Mouse (Mus musculus) heart, embryonic 14.5 days (tissue): ENCODE data around the gene Nrm. TPM values are rescaled to one million over a fixed set of nuclear protein-coding genes. Genes with fewer than 3 reads are reported as not detected.
"Not testable (repeated sequence)": the region's sequence is repeated elsewhere in the genome, so short reads cannot be mapped to it uniquely, and the experiment has no call there.

Source experiments
- ATAC-seq: fragments of 200-750 bp; cut with Nextera tagmentation; 2 replicates; pipeline ENCODE4 v1.8.0; 2017; ENCODE audit warnings: low read depth, moderate TSS enrichment; ENCODE audit not compliant: insufficient number of reproducible peaks, insufficient read depth, low FRiP score
- H3K27ac ChIP-seq, 2 experiments: fragments of 200-500 bp in 1 of 2; fragments of 300-500 bp in 1 of 2; sonication (generic) in 1 of 2; replicated peaks in 1 of 2; 2 replicates each; pipeline ENCODE4 v1.5.1; 2012 to 2014; ENCODE audit warnings: low read depth in 2 of 2, low read length in 2 of 2, control low read depth in 1 of 2, mild to moderate bottlenecking in 1 of 2, mixed read lengths in 1 of 2; ENCODE audit not compliant: control insufficient read depth in 1 of 2, insufficient read depth in 1 of 2
- H3K27me3 ChIP-seq: fragments of 300-500 bp; sonication (generic); 2 replicates; pipeline ENCODE4 v1.6.1; 2014; ENCODE audit warnings: mild to moderate bottlenecking, low read length, control low read depth; ENCODE audit not compliant: control insufficient read depth, insufficient read depth
- H3K36me3 ChIP-seq: fragments of 300-500 bp; sonication (generic); 2 replicates; pipeline ENCODE4 v1.6.1; 2014; ENCODE audit warnings: mild to moderate bottlenecking, control low read depth, low read length, mixed read lengths; ENCODE audit not compliant: control insufficient read depth, insufficient read depth
- H3K4me1 ChIP-seq, 2 experiments: fragments of 200-500 bp in 1 of 2; fragments of 300-500 bp in 1 of 2; sonication (generic) in 1 of 2; 2 replicates each; pipeline ENCODE4 v1.6.1; 2012 to 2014; ENCODE audit warnings: low read length in 2 of 2, control low read depth in 1 of 2, mixed read lengths in 1 of 2; ENCODE audit not compliant: control insufficient read depth in 2 of 2, insufficient read depth in 2 of 2
- H3K4me2 ChIP-seq: fragments of 300-500 bp; sonication (generic); 2 replicates; pipeline ENCODE4 v1.6.1; 2014; ENCODE audit warnings: mild to moderate bottlenecking, low read length
- H3K4me3 ChIP-seq, 2 experiments: fragments of 200-500 bp in 1 of 2; fragments of 300-500 bp in 1 of 2; sonication (generic) in 1 of 2; 2 replicates each; pipeline ENCODE4 v1.5.1; 2012 to 2014; ENCODE audit warnings: low read length in 2 of 2, mild to moderate bottlenecking in 2 of 2, control low read depth in 1 of 2, low read depth in 1 of 2, moderate library complexity in 1 of 2; ENCODE audit not compliant: control insufficient read depth in 1 of 2, insufficient read depth in 1 of 2
- H3K9ac ChIP-seq: fragments of 300-500 bp; sonication (generic); 2 replicates; pipeline ENCODE4 v1.6.1; 2014; ENCODE audit warnings: mild to moderate bottlenecking, low read length
- H3K9me3 ChIP-seq: fragments of 300-500 bp; sonication (generic); 2 replicates; pipeline ENCODE4 v1.6.1; 2016; ENCODE audit warnings: low read length, control low read depth; ENCODE audit not compliant: control insufficient read depth
- WGBS: fragments of 180-500 bp; shearing (Covaris S2); extraction: QIAGEN DNeasy Blood & Tissue Kit; methylation state at CpG from one replicate; pipeline ENCODE4 v1.1.7; 2014; 5-methylcytosine and 5-hydroxymethylcytosine counted together
- polyA plus RNA-seq: library from polyadenylated mRNA; unstranded; fragments of >200 nt; fragmentation: Nextera tagmentation; extraction: Ambion mirVana; gene quantifications from 2 replicates; pipeline ENCODE4 v1.2.1, GENCODE M21; 2014

The Nrm gene
- polyA plus RNA-seq, 1 experiment from 2014 or later = 44.0 TPM

GRCm38 (mm10) chr17:35835424-35836140 is 25.5 kb upstream of the Nrm start:
- 72% methylated on average over 26 of the region's 26 CpGs for WGBS
- Histone ChIP-seq H3K36me3 (peaks cover 63% of the 10 kb centered on the region), H3K27me3 (no peaks in the 10 kb centered on the region), H3K4me3 (peak overlapping the region; percentile 80 to 81), H3K4me1 (peaks cover 16 to 38% of the 10 kb centered on the region in 2 experiments), H3K27ac (no peak overlapping the region), H3K9ac (peak overlapping the region; percentile 98), H3K9me3 (no peaks in the 10 kb centered on the region), H3K4me2 (peak overlapping the region; percentile 71)
- no peak for ATAC-seq

GRCm38 (mm10) chr17:35836178-35836965 is 24.7 kb upstream of the Nrm start:
- H3K27me3 ChIP-seq = no peaks in the 10 kb centered on the region
- 7% methylated on average over 24 of the region's 24 CpGs for WGBS
- ATAC-seq = no peak
- peak overlapping the region; percentile 71 for H3K4me2 ChIP-seq
- peak overlapping the region; percentile 80 to 81 for H3K4me3 ChIP-seq
- H3K9ac ChIP-seq = peak overlapping the region; percentile 98
- peak overlapping the region; percentile 89 to 97 for H3K27ac ChIP-seq
- peaks cover 55% of the 10 kb centered on the region for H3K36me3 ChIP-seq
- H3K4me1 ChIP-seq = peaks cover 16 to 37% of the 10 kb centered on the region in 2 experiments
- no peaks in the 10 kb centered on the region for H3K9me3 ChIP-seq

GRCm38 (mm10) chr17:35836991-35837422 is 24.1 kb upstream of the Nrm start:
- peak overlapping the region; percentile 98 for H3K9ac ChIP-seq
- WGBS = 0% methylated on average over 25 of the region's 25 CpGs

GRCm38 (mm10) chr17:35837487-35837886 is 23.6 kb upstream of the Nrm start:
- under 1% methylated on average over 18 of the region's 18 CpGs for WGBS
- Histone ChIP-seq H3K4me3 (peak overlapping the region; percentile 80 to 81), H3K9me3 (no peaks in the 10 kb centered on the region), H3K4me1 (peaks cover 16 to 41% of the 10 kb centered on the region in 2 experiments), H3K27ac (peak overlapping the region; percentile 97), H3K36me3 (peaks cover 44% of the 10 kb centered on the region), H3K4me2 (peak overlapping the region; percentile 71), H3K27me3 (no peaks in the 10 kb centered on the region), H3K9ac (peak overlapping the region; percentile 98)
- no peak for ATAC-seq

More at GRCm38 (mm10) chr17:35836991-35837422, 24.1 kb upstream of the Nrm start:
- no peaks in the 10 kb centered on the region for H3K27me3 ChIP-seq
- ATAC-seq = peak; percentile 60
- H3K9me3 ChIP-seq = no peaks in the 10 kb centered on the region
- peak overlapping the region; percentile 80 to 81 for H3K4me3 ChIP-seq
- peak overlapping the region; percentile 97 for H3K27ac ChIP-seq
- peaks cover 49% of the 10 kb centered on the region for H3K36me3 ChIP-seq
- peak overlapping the region; percentile 71 for H3K4me2 ChIP-seq
- peaks cover 16 to 37% of the 10 kb centered on the region in 2 experiments for H3K4me1 ChIP-seq

GRCm38 (mm10) chr17:35838122-35838544 is 23.0 kb upstream of the Nrm start, which contains the start of gene Tubb5:
Gene Tubb5 (minus strand): TSS chr17:35838306.
- H3K27me3 ChIP-seq = no peaks in the 10 kb centered on the region
- peak; percentile 77 for ATAC-seq
- H3K4me1 ChIP-seq = peaks cover 16 to 44% of the 10 kb centered on the region in 2 experiments
- peak within 1 kb of the TSS; percentile 97 for H3K27ac ChIP-seq
- under 1% methylated on average over 29 of the region's 29 CpGs for WGBS
- H3K9me3 ChIP-seq = no peaks in the 10 kb centered on the region
- peak within 1 kb of the TSS; percentile 98 for H3K9ac ChIP-seq
- H3K4me2 ChIP-seq = peak within 1 kb of the TSS; percentile 78
- H3K36me3 ChIP-seq = peaks cover 40% of the 10 kb centered on the region
- peak within 1 kb of the TSS; percentile 80 to 81 for H3K4me3 ChIP-seq

GRCm38 (mm10) chr17:35838570-35838969 is 22.5 kb upstream of the Nrm start:
- ATAC-seq = no peak
- Histone ChIP-seq H3K9me3 (no peaks in the 10 kb centered on the region), H3K4me2 (peak overlapping the region; percentile 78), H3K4me3 (peak overlapping the region; percentile 46 to 81), H3K36me3 (peaks cover 36% of the 10 kb centered on the region), H3K27me3 (no peaks in the 10 kb centered on the region), H3K4me1 (peaks cover 16 to 42% of the 10 kb centered on the region in 2 experiments), H3K9ac (peak overlapping the region; percentile 65), H3K27ac (peak overlapping the region; percentile 91 to 96)
- WGBS = 4% methylated on average over 5 of the region's 5 CpGs

- Histone ChIP-seq H3K4me1 (peaks cover 16 to 38% of the 10 kb centered on the region in 2 experiments), H3K9ac (peak overlapping the region; percentile 65), H3K36me3 (peaks cover 31% of the 10 kb centered on the region), H3K4me3 (peak overlapping the region; percentile 46 to 81; a peak in 3 of 4 replicates), H3K4me2 (peak overlapping the region; percentile 78), H3K27ac (peak overlapping the region; percentile 91 to 96)
- ATAC-seq, H3K9me3 ChIP-seq, H3K27me3 ChIP-seq: not testable (repeated sequence)
- 62% methylated on average over 3 of the region's 3 CpGs for WGBS
Measured at GRCm38 (mm10) chr17:35839002-35839401, 22.1 kb upstream of the Nrm start.
